Mouse (Mus musculus) kidney, adult 8-10 months (tissue): ENCODE results near the gene Gm10837.
"Not testable (repeated sequence)": the region's sequence is repeated elsewhere in the genome, so short reads cannot be mapped to it uniquely, and the experiment has no call there.

Source experiments
- DNase-seq, 2 experiments: peaks; one replicate each; pipeline ENCODE4 v3.0.0; 2022

The Gm10837 gene

GRCm38 (mm10) chr14:122490441-122491328 lies at the start of gene Gm10837:
Gene Gm10837 (plus strand): TSS chr14:122490586.
- DNase-seq = no peak

DNA sequence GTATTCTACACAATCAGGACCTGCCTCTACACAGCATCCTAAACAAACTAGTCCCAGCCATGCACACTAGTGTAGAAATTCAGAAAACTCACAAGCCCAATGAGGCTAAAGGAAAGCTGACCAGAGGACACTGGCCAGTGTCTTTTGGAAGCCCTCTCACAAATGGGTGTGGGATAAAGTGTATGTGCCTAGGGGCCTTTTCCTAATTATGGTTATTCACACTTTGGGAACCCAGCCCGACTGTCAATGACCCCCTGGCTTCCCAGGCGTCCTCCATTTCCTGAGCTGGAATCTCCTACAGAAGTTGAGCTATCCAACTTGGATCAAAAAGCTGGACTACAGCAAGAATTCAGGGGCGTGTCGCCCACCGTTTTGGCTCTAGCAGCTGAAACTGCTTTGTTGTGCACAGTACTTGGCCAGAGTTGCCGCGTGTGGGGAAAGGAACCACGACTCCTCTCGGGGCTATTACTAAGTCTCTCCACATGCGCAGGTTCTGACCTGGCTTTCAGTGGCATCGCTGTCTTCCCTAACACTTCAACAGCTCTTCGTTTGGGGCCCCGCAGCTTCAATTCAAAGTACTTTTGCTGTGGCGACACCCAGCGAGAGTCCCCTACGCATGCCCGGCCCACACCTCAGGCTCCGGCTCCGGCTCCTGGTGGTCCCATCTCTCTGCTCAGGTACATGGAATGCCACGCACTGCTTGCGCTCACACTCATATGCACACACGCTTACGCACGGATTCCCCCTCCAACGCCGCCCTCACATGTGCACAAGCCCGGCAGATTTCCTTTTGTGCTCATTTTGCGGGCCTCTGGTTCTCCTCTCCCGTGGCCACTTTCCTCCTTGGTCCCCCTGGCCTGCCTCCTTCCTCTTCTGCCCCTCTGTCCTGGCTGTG lies 40.5 kb upstream of the Gm10837 start:
- no peak for DNase-seq

DNA sequence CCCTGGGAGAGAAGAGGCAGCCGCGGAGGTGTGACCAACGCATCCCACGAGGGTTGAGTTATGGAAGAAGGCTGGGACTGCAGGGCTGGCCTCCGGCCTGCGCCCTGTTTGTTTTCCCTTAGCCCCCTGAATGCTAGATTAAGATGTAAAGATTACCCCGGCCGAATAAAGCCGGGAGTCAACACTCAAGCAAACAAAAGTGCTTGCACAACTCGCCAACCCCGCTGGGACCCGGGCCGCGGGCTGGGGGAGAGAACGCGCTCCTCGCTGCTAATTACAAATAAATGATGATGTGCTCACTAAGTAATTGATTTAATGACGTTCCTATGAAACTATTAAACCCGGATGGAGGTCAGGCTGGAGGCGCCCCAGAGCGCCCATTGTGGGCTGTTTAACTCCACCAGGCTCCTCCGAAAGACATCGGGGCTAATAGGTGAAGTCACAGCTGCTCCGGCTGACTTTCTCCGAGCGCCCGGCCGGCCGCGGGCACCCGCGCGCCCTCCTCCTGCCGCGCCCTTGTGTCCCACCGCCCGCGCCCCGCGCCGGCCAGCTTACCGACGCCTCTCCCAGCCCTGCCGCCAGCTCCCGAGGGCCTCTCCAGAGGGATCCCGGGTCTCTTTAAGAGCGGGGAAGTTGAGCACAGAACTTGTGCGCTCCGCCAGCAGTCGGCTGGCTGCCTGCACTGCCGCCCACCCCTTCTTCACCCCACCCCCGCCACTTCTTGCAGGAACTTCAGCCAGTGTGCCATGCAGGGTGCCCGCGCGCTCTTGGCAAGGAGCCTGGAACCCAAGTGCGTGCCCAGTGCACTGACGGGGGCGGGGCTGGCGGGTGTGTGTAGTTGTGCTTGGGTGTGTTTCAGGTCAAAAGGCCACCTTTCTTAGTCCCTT lies 39.6 kb upstream of the Gm10837 start, which contains the start of gene Gm5089:
Gene Gm5089 (minus strand): TSS at position 620 of the 887 bp plus-strand sequence.
- peak; percentile 37 to 68 for DNase-seq

DNA sequence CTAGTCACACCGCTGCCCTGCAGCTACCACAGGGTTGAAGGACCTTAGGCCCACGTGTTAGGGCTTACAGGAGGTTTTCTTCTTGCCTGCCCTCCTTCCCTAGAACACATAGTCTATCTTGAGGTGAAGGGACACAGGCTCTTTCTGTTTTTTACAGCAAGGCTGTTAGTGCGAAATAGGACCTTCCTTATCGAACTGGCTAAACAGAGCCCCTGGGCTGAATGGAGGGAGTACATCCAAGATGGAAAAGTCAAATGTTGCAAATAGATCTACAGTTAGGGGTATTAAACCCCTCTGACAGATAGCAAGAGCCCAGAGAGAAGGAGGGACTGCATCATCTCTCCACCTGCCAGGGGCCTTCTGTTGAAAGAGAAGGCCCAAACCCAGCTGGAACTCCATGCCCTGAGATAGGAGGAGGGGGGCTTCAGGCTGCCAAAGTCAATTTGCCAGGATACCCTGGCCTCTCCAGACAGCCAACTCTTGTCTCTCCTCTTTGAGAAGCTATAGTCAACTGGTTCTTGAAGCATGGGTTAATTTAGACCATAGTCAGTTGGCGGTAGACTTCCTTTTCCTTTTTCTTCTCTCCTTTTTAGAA lies 38.7 kb upstream of the Gm10837 start:
- no peak for DNase-seq

DNA sequence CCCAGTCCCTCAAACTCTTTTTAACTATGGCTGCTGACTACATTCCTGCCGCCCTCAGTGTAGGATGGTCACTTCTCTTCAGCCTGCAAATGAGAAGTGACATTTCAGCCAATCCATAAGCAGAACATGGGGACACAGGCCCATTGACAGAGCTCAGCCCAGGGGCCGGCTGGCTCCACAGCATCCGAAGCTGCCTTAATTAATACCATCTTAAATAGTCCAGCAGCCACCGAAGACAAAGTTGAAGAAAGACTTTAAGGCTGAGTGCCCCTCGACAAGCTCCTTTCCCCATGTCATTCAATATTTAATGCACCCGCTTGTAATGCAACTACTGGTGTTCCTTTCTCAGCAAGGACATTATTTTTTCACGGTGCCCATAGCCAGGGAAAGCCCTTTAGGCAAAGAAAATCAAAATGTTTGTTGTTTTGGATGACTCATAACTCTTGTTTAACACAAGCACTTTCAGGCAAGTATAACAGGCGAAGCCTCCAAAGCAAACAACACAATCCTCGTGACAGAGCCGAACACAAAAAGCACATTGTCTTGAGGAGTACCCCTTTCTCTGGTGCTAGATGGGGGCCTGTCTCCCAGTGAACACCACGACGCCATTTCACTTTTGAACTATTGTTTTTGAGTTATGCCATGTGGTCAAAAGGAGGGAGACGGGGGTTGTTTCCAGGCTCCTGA lies 37.5 kb upstream of the Gm10837 start:
- DNase-seq = no peak

- DNase-seq = peak in 1 of 2 experiments; percentile 34
These were observed 36.9 kb upstream of the Gm10837 start for GRCm38 (mm10) chr14:122453388-122453995.

DNA sequence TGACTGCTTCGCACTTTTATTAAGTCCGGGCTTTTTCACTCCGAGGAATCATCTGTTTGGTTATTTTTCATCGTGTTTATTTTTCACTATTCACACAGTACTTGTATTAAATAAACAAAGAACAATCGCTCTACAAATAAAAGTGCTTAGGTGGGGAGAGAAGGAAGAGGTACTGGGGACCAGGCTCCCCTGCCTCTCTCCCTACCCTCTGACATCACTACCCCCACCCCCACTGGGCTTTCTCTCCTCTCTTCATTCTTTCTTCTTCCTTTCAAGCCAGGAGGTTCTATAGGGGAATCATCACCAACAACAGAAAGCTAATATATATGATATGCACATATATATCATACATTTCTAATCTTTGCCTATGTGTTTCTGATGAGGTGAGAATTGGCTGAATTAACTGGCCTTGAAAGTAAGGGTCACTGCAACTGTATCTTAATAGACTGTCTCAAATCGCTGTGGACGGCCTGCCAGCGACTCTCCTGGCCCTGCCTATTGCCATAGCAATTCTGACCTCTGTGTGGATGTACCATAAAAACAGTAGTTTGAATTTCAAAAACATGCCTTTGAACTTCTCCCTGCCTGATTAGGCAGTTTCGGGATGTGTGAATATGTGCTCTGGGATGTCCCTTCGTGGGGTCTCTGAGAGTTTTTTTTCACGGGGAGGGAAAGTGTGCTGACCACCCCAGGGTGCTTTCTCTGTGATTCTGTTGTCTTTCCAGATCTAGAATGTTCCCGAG lies 36.2 kb upstream of the Gm10837 start:
- no peak for DNase-seq

DNA sequence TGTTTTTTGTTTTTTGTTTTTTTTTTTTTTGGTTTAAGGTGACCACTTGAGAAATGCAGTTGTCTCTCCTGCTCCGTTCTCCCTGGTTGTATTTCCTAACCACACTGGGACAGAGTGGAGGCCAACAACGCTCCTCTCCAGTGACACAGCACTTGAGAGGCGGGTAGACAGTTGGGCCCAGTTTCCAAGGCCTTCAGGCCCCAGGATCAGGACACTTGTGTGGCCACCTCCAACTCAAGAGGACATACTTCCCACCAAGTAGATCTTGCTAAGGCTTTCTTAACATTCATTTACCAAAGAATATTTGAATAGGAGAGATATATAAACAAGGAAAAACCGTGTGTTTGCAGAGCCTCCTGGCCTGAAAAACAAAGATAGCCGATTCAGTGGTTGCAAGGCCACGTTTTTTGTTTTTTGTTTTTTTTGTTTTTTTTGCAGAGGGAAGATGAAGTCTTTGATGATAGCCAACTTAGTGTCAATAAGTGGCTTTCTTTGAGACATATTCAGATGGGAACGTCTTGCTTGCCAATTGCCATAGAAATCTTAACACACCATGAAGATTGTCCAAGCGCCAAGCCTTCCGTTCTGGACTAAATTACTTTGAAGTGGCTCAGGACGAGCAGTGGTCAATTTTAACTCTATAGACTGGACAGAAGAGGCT lies 35.4 kb upstream of the Gm10837 start:
- no peak for DNase-seq

- no peak for DNase-seq
These were observed 34.8 kb upstream of the Gm10837 start for GRCm38 (mm10) chr14:122455562-122455958.

DNA sequence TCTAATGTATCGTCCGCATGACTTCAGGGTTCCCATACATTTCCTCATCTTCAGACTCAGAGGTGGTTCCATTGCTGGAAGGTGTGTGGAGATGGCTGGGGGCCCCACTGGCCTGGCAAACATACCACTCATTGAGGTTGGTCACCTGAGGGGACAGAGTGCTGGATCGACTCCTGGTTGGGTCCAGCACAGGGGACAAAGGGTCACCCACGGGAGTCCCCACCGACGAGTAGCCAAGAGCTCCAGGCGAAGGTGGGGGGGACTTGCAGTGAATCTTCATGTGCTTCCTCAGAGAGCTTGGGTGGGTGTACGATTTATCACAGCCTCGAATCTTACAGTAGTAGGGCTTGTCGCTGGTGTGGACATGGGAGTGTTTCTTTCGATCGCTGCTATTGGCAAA lies 31.1 kb upstream of the Gm10837 start:
- DNase-seq = not testable (repeated sequence)

DNA sequence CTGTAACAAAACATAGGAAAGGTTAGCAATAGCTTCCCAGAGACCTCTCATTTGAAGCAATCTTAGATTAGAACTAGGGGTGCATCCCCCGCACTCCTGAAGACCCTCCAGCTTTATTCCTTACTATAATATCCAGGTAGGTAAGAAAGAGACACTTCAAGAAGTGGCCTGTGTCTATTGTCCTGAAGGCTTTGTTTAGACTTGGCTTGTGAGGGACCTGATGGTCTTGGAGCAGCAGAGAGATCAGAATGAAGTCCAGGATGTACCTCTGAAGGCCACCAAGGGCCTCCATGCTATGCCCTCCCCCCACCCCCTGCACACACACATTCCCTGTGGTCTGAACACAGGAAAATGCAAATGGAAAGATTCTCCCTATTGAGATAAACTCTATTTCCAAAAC lies 30.6 kb upstream of the Gm10837 start:
- DNase-seq = no peak

DNA sequence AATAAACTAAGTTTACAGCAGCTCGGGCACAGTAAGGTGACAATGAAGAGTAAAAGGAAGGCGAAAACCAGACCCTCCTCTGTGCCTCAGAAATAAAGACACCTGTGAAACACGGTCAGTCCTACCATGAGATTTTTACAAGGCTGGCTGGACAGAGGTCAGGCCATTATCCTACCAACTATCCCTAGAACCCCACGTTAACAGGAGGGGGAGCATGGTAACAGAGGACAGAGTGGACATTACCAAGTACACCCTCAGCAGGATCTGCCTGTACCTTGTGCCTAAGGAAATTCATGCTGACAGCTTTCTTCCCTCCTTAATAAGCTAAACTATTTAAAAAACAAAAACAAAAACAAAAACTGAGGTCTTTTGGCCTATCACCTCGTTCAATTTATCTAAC lies 30.2 kb upstream of the Gm10837 start:
- DNase-seq = no peak

GRCm38 (mm10) chr14:122461500-122461899 lies 28.9 kb upstream of the Gm10837 start:
- DNase-seq = no peak

DNA sequence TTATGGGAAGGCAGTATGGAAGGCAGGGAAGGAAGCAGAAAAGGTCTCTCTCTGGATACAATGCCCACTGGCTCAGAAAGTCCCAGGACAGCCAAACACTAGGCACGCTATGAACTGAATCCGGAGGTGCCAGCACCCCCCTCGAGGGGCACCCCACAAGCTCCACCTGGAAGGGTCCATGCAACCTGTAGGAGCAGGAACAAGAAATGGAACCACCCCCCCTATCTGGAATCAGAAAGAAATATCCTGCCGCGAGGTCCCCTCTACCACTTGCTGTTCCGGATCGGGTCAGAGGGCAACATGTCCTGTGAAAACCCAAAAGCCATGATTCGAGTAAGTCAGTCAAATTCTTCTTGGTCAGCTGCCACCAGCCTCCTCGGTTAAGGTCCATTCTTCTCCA lies 28.4 kb upstream of the Gm10837 start:
- no peak for DNase-seq

- no peak for DNase-seq
These were observed 27.7 kb upstream of the Gm10837 start for GRCm38 (mm10) chr14:122462689-122463079.

DNA sequence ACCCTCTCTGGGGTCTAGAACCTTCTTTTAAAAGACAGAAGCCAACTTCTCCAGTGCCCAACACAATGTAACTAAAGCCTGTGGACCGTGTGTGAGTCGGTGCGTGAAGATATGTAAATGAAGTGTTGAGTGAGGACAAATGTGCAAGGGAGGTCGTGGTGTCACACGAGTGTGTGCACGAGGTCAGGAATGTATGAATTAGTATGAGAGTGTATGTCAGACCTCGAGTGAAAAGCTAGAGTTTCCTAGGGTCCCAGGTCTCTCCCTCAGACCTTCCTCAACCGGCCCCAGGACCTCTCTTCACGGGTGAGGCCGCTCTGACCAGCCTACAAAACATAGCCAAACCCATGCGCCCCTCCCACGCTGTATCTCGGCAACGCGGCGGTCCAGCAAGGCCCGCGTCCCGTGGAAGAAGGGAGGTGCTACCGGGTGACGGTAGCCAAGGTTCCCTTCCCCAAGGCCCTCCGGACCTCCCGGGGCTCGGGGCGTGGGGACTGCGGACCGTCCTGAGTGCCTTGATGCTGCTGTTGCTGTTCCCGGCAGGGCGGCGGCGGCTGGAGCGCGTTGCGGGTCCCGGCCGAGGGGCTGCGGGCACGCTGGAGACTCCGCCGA lies 27.2 kb upstream of the Gm10837 start:
- no peak for DNase-seq

GRCm38 (mm10) chr14:122463734-122464341 lies 26.5 kb upstream of the Gm10837 start:
- DNase-seq = peak in 1 of 2 experiments; percentile 38

DNA sequence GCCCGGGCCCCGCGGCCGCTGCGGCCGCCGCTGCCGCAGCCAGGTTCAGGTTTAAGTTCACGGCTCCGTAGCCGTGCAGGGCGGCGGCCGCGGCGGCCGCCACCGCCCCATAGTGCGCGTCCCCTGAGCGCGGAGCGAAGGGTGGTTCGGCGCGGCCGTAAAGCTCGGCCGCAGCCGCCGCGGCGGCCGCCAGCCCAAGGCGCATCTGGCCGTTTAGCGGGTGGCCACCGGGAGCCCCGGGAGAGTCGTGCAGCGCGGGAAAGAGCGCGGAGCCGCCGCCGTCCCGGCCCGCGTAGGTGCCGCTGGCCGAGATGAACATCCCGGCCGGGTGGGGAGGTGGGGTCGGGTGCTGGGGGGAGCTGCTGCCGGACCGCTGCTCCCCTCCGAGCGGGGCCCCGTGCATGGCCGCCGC lies 26.0 kb upstream of the Gm10837 start:
- no peak for DNase-seq
